Mouse (Mus musculus): Measurements from ENCODE around the gene Ptgs2. TPM values are rescaled to one million over a fixed set of nuclear protein-coding genes. Genes with fewer than 3 reads are reported as not detected.

The Ptgs2 gene
- total and polyA plus RNA-seq, 3 experiments: not detected

DNA sequence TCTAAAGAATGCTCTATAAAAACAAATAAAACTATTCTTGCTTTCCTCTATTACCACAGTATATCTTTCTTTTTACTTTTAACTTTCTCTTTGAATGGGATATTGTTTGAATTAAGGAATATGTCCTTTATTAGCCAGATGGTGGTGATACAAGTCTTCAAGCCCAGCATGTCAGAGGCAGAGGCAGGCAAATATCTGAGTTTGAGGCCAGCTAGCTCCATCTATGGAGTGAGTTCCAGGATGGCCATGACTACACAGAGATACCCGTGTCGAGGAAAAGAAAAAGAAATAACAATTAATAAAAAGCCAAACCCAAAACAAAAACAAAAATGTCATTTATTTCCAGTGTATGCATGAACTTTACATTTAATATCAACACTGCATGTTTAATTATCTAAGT, 2.8 kb upstream of the Ptgs2 start:
- H3K9ac ChIP-seq (ENCODE audit: control insufficient read depth, low read depth, low read length, poor library complexity, severe bottlenecking): no peak overlapping the region
- no peaks in the 10 kb centered on the region for H3K79me2 ChIP-seq (ENCODE audit: control insufficient read depth, insufficient read depth, low read length, poor library complexity)
- H3K4me3 ChIP-seq (ENCODE audit: control insufficient read depth in 1 of 2, insufficient read depth in 1 of 2, low read depth in 2 of 2, low read length in 2 of 2): no peak overlapping the region
- TF ChIP-seq CTCF (IDR thresholded peaks at IDR 0.05 in 2 of 3, conservative IDR thresholded peaks at IDR 0.05 in 1 of 3; ENCODE audit: control insufficient read depth in 1 of 3, insufficient read depth in 1 of 3, low read depth in 2 of 3, low read length in 3 of 3, poor library complexity in 1 of 3, severe bottlenecking in 1 of 3) (no peak), MYB (IDR thresholded peaks at IDR 0.05; ENCODE audit: low read depth, low read length) (no peak), MEF2A (IDR thresholded peaks at IDR 0.05; ENCODE audit: extremely low read depth, insufficient replicate concordance, low read depth, low read length, poor library complexity, severe bottlenecking) (no peak), TAL1 (IDR thresholded peaks at IDR 0.05; ENCODE audit: low read length) (no peak), GATA1 (IDR thresholded peaks at IDR 0.05; ENCODE audit: low read depth, low read length) (no peak), GABPA (IDR thresholded peaks at IDR 0.05; ENCODE audit: low read depth, low read length) (no peak), MYC (IDR thresholded peaks at IDR 0.05; ENCODE audit: low read depth, low read length) (no peak), KAT2A (conservative IDR thresholded peaks at IDR 0.05; ENCODE audit: low read depth, low read length) (no peak), MAFK (IDR thresholded peaks at IDR 0.05; ENCODE audit: borderline replicate concordance, low read depth, low read length) (no peak), ETS1 (IDR thresholded peaks at IDR 0.05; ENCODE audit: low read depth, low read length) (no peak), ZNF384 (IDR thresholded peaks at IDR 0.05; ENCODE audit: low read depth, low read length) (no peak), ZC3H11A (IDR thresholded peaks at IDR 0.05; ENCODE audit: low read depth, low read length) (no peak), NRF1 (IDR thresholded peaks at IDR 0.05; ENCODE audit: insufficient read depth, low read depth, low read length, poor library complexity, severe bottlenecking) (no peak), POLR2AphosphoS5 (IDR thresholded peaks at IDR 0.05; ENCODE audit: borderline replicate concordance, low read depth, low read length) (no peak), POLR2A (IDR thresholded peaks at IDR 0.05; ENCODE audit: control insufficient read depth in 1 of 2, insufficient read depth in 1 of 2, low read depth in 1 of 2, low read length in 2 of 2, poor library complexity in 1 of 2) (no peak), POLR2AphosphoS2 (IDR thresholded peaks at IDR 0.05; ENCODE audit: low read length) (no peak), BHLHE40 (IDR thresholded peaks at IDR 0.05; ENCODE audit: borderline replicate concordance, low read depth, low read length) (no peak), RCOR1 (IDR thresholded peaks at IDR 0.05; ENCODE audit: low read depth, low read length) (no peak)
- H3K9me3 ChIP-seq (replicated peaks; ENCODE audit: insufficient read depth, low read length): no peaks in the 10 kb centered on the region
- no peaks in the 10 kb centered on the region; a peak in 1 of 4 replicates for H3K4me1 ChIP-seq (ENCODE audit: control insufficient read depth in 1 of 2, insufficient read depth in 2 of 2, low read length in 2 of 2)
- H3K27ac ChIP-seq (ENCODE audit: control insufficient read depth, low read depth, low read length): no peak overlapping the region
- DNase-seq (ENCODE audit: low read depth, low spot score): no peak
- no peaks in the 10 kb centered on the region for H3K36me3 ChIP-seq (ENCODE audit: control insufficient read depth in 1 of 2, insufficient read depth in 2 of 2, low read length in 2 of 2)
- H3K27me3 ChIP-seq (ENCODE audit: control insufficient read depth in 1 of 2, insufficient read depth in 2 of 2, low read length in 2 of 2): no peaks in the 10 kb centered on the region

DNA sequence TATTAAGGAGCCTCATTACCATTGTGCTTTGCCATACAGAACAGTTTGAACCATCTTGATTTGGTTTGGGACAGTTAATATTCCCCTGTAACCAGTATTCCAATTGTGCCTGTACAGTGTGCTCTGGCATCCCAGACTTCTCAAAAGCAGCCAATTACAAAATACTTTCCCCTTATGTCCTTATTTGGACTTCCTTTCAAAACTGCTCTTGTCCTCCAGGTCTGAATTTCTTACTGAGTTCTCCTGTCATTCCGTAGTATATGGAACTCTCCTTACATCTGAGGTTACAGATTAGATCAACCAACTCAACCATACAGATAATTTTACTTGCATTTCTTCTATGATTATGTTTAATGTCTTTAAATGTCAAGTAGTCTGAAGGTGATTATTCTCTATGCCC, 2.1 kb upstream of the Ptgs2 start:
- peak; percentile 15 for DNase-seq (ENCODE audit: low read depth, low spot score)
- no peaks in the 10 kb centered on the region for H3K9me3 ChIP-seq (replicated peaks; ENCODE audit: insufficient read depth, low read length)
- no peaks in the 10 kb centered on the region for H3K79me2 ChIP-seq (ENCODE audit: control insufficient read depth, insufficient read depth, low read length, poor library complexity)
- H3K4me3 ChIP-seq (ENCODE audit: control insufficient read depth in 1 of 2, insufficient read depth in 1 of 2, low read depth in 2 of 2, low read length in 2 of 2): no peak overlapping the region
- no peak for TF ChIP-seq RCOR1 (IDR thresholded peaks at IDR 0.05; ENCODE audit: low read depth, low read length)
- TF ChIP-seq USF2 (IDR thresholded peaks at IDR 0.05; ENCODE audit: borderline replicate concordance in 1 of 2, insufficient read depth in 1 of 2, low read depth in 1 of 2, low read length in 2 of 2): no peak
- TF ChIP-seq MAFK (IDR thresholded peaks at IDR 0.05; ENCODE audit: borderline replicate concordance, low read depth, low read length): no peak
- no peak for TF ChIP-seq MYB (IDR thresholded peaks at IDR 0.05; ENCODE audit: low read depth, low read length)
- no peak for TF ChIP-seq TCF12 (IDR thresholded peaks at IDR 0.05; ENCODE audit: low read depth, low read length)
- TF ChIP-seq GABPA (IDR thresholded peaks at IDR 0.05; ENCODE audit: low read depth, low read length): no peak
- no peak for TF ChIP-seq CHD1 (IDR thresholded peaks at IDR 0.05; ENCODE audit: low read depth, low read length)
- TF ChIP-seq HCFC1 (IDR thresholded peaks at IDR 0.05; ENCODE audit: low read depth, low read length): no peak
- no peak for TF ChIP-seq POLR2AphosphoS2 (IDR thresholded peaks at IDR 0.05; ENCODE audit: low read length)
- TF ChIP-seq MYC (IDR thresholded peaks at IDR 0.05; ENCODE audit: low read depth, low read length): no peak
- no peak for TF ChIP-seq KAT2A (conservative IDR thresholded peaks at IDR 0.05; ENCODE audit: low read depth, low read length)
- no peak for TF ChIP-seq EP300 (IDR thresholded peaks at IDR 0.05; ENCODE audit: low read depth in 1 of 2, low read length in 2 of 2)
- no peaks in the 10 kb centered on the region for H3K27me3 ChIP-seq (ENCODE audit: control insufficient read depth in 1 of 2, insufficient read depth in 2 of 2, low read length in 2 of 2)
- no peak overlapping the region for H3K27ac ChIP-seq (ENCODE audit: control insufficient read depth, low read depth, low read length)
- no peak overlapping the region for H3K9ac ChIP-seq (ENCODE audit: control insufficient read depth, low read depth, low read length, poor library complexity, severe bottlenecking)
- H3K36me3 ChIP-seq (ENCODE audit: control insufficient read depth in 1 of 2, insufficient read depth in 2 of 2, low read length in 2 of 2): no peaks in the 10 kb centered on the region
- no peaks in the 10 kb centered on the region; a peak in 1 of 4 replicates for H3K4me1 ChIP-seq (ENCODE audit: control insufficient read depth in 1 of 2, insufficient read depth in 2 of 2, low read length in 2 of 2)

All from MEL (cell line).